Mouse (Mus musculus) cerebellum, adult 2 months (tissue): ENCODE results near the gene Rab5if.

ENCODE experiments used
- CTCF ChIP-seq: fragments of 200-500 bp; IDR thresholded peaks from 2 replicates; pipeline ENCODE4 v1.5.1; 2011; ENCODE audit warnings: low read depth, mild to moderate bottlenecking, control low read depth, low read length, moderate library complexity, borderline replicate concordance; ENCODE audit not compliant: insufficient read depth
- POLR2A ChIP-seq: fragments of 200-500 bp; IDR thresholded peaks from 2 replicates; pipeline ENCODE4 v1.6.1; 2011; ENCODE audit warnings: low read length, control low read depth, borderline replicate concordance; ENCODE audit not compliant: insufficient read depth

DNA sequence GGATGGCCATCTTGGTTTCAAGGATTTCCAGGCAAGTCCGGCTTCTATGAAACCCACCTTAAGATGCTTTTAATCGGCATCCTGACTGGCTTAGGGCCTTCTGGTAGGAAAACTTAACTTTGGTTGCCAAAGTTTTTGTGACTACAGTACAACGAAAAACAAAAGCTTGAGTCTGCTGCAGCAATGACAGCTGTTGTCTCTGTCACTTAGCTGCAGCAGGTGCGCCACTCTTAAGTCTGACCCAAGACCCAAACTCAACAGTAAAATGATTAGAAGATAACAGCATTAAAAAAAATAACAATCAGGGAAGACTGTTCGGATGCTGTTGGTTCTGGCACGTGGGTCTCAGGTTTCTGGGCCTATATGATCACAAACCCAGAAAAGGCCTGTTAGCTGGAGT lies 24.1 kb upstream of the Rab5if start:
- TF ChIP-seq CTCF (no peak), POLR2A (no peak)
